Mouse (Mus musculus): ENCODE results near the gene Cnppd1. TPM values are rescaled to one million over a fixed set of nuclear protein-coding genes. Genes with fewer than 3 reads are reported as not detected.

Cnppd1 gene
- polyA plus RNA-seq, 1 experiment from 2014 or later: 35.1 TPM

GRCm38 (mm10) chr1:75179334-75180104, 37.0 kb upstream of the Cnppd1 start:
- Histone ChIP-seq H3K27ac (replicated peaks) (peak overlapping the region; percentile 81), H3K27me3 (ENCODE audit: control insufficient read depth, insufficient read depth, low read length) (no peaks in the 10 kb centered on the region), H3K9me3 (ENCODE audit: control insufficient read depth, low read length) (no peaks in the 10 kb centered on the region), H3K9ac (ENCODE audit: low read length) (peak overlapping the region; percentile 69), H3K36me3 (ENCODE audit: control insufficient read depth, insufficient read depth, low read length) (peaks cover 11% of the 10 kb centered on the region; the same call in 1 of the 2 replicates), H3K4me3 (ENCODE audit: low read depth, low read length) (peak overlapping the region; percentile 62), H3K4me1 (replicated peaks; ENCODE audit: control insufficient read depth, insufficient read depth) (peaks cover 7% of the 10 kb centered on the region; the same call in 1 of the 2 replicates), H3K4me2 (replicated peaks; ENCODE audit: low read depth) (peak overlapping the region; percentile 92)
- ATAC-seq (ENCODE audit: low FRiP score, low TSS enrichment) (peak; percentile 48), DNase-seq (ENCODE audit: low spot score) (peak; percentile 61)
- TF ChIP-seq CTCF (IDR thresholded peaks at IDR 0.05; ENCODE audit: low read depth): no peak
- no peak for TF ChIP-seq EP300 (optimal IDR thresholded peaks at IDR 0.05)
- WGBS: 7% methylated on average over 23 of the region's 23 CpGs

- H3K36me3 ChIP-seq (ENCODE audit: control insufficient read depth, insufficient read depth, low read length): peaks cover 19% of the 10 kb centered on the region; the same call in 1 of the 2 replicates
- H3K27ac ChIP-seq (replicated peaks): peak within 1 kb of the TSS; percentile 90
- no peaks in the 10 kb centered on the region for H3K9me3 ChIP-seq (ENCODE audit: control insufficient read depth, low read length)
- H3K9ac ChIP-seq (ENCODE audit: low read length): peak within 1 kb of the TSS; percentile 79
- H3K4me1 ChIP-seq (replicated peaks; ENCODE audit: control insufficient read depth, insufficient read depth): 0 out of 2 replicates have a peak, but pooled peaks cover 3% of the 10 kb centered on the region
- H3K27me3 ChIP-seq (ENCODE audit: control insufficient read depth, insufficient read depth, low read length): no peaks in the 10 kb centered on the region
- TF ChIP-seq EP300 (optimal IDR thresholded peaks at IDR 0.05): no peak
- TF ChIP-seq CTCF (IDR thresholded peaks at IDR 0.05; ENCODE audit: low read depth): no peak
- ATAC-seq (ENCODE audit: low FRiP score, low TSS enrichment) (peak; percentile 98), DNase-seq (ENCODE audit: low spot score) (peak; percentile 99)
- H3K4me2 ChIP-seq (replicated peaks; ENCODE audit: low read depth): peak within 1 kb of the TSS; percentile 65
- peak within 1 kb of the TSS; percentile 83 for H3K4me3 ChIP-seq (ENCODE audit: low read depth, low read length)
- 2% methylated on average over 58 of the region's 59 CpGs for WGBS
Measured at GRCm38 (mm10) chr1:75168472-75169464, 26.3 kb upstream of the Cnppd1 start, which contains the start of gene Zfand2b. Zfand2b (plus strand) TSS chr1:75168646.

- peak overlapping the region; percentile 79; the same call in 1 of the 2 replicates for H3K9ac ChIP-seq (ENCODE audit: low read length)
- 9% methylated on average over 7 of the region's 7 CpGs for WGBS
- peak overlapping the region; percentile 90 for H3K27ac ChIP-seq (replicated peaks)
Measured at GRCm38 (mm10) chr1:75168093-75168471, 25.6 kb upstream of the Cnppd1 start.

GRCm38 (mm10) chr1:75160256-75160617, 17.7 kb upstream of the Cnppd1 start:
- Histone ChIP-seq H3K9ac (ENCODE audit: low read length) (no peak overlapping the region), H3K4me2 (replicated peaks; ENCODE audit: low read depth) (no peak overlapping the region), H3K36me3 (ENCODE audit: control insufficient read depth, insufficient read depth, low read length) (no peaks in the 10 kb centered on the region), H3K4me1 (replicated peaks; ENCODE audit: control insufficient read depth, insufficient read depth) (no peaks in the 10 kb centered on the region), H3K27me3 (ENCODE audit: control insufficient read depth, insufficient read depth, low read length) (no peaks in the 10 kb centered on the region), H3K4me3 (ENCODE audit: low read depth, low read length) (no peak overlapping the region), H3K27ac (replicated peaks) (no peak overlapping the region), H3K9me3 (ENCODE audit: control insufficient read depth, low read length) (no peaks in the 10 kb centered on the region)
- TF ChIP-seq EP300 (optimal IDR thresholded peaks at IDR 0.05): no peak
- TF ChIP-seq CTCF (IDR thresholded peaks at IDR 0.05; ENCODE audit: low read depth): no peak
- WGBS: 81% methylated on average over 4 of the region's 4 CpGs
- DNase-seq (ENCODE audit: low spot score) (no peak), ATAC-seq (ENCODE audit: low FRiP score, low TSS enrichment) (no peak)

More at GRCm38 (mm10) chr1:75168093-75168471, 25.6 kb upstream of the Cnppd1 start:
- H3K4me1 ChIP-seq (replicated peaks; ENCODE audit: control insufficient read depth, insufficient read depth): 0 out of 2 replicates have a peak, but pooled peaks cover 3% of the 10 kb centered on the region
- DNase-seq (ENCODE audit: low spot score) (no peak), ATAC-seq (ENCODE audit: low FRiP score, low TSS enrichment) (peak; percentile 12)
- peaks cover 13% of the 10 kb centered on the region; the same call in 1 of the 2 replicates for H3K36me3 ChIP-seq (ENCODE audit: control insufficient read depth, insufficient read depth, low read length)
- H3K4me3 ChIP-seq (ENCODE audit: low read depth, low read length): peak overlapping the region; percentile 83
- no peaks in the 10 kb centered on the region for H3K9me3 ChIP-seq (ENCODE audit: control insufficient read depth, low read length)
- no peak for TF ChIP-seq CTCF (IDR thresholded peaks at IDR 0.05; ENCODE audit: low read depth)
- no peak for TF ChIP-seq EP300 (optimal IDR thresholded peaks at IDR 0.05)
- H3K27me3 ChIP-seq (ENCODE audit: control insufficient read depth, insufficient read depth, low read length): no peaks in the 10 kb centered on the region
- H3K4me2 ChIP-seq (replicated peaks; ENCODE audit: low read depth): peak overlapping the region; percentile 65

- DNase-seq (ENCODE audit: low spot score): no peak
- no peak overlapping the region for H3K27ac ChIP-seq (replicated peaks)
- whole genome bisulfite sequencing: 69% methylated on average over 5 of the region's 5 CpGs
- H3K9ac ChIP-seq (ENCODE audit: low read length): no peak overlapping the region
- no peak for ATAC-seq (ENCODE audit: low FRiP score, low TSS enrichment)
- no peak overlapping the region for H3K4me3 ChIP-seq (ENCODE audit: low read depth, low read length)
- H3K4me1 ChIP-seq (replicated peaks; ENCODE audit: control insufficient read depth, insufficient read depth): no peaks in the 10 kb centered on the region
- no peaks in the 10 kb centered on the region for H3K9me3 ChIP-seq (ENCODE audit: control insufficient read depth, low read length)
- no peak for TF ChIP-seq EP300 (optimal IDR thresholded peaks at IDR 0.05)
- TF ChIP-seq CTCF (IDR thresholded peaks at IDR 0.05; ENCODE audit: low read depth): no peak
- H3K4me2 ChIP-seq (replicated peaks; ENCODE audit: low read depth): no peak overlapping the region
- no peaks in the 10 kb centered on the region for H3K36me3 ChIP-seq (ENCODE audit: control insufficient read depth, insufficient read depth, low read length)
- no peaks in the 10 kb centered on the region for H3K27me3 ChIP-seq (ENCODE audit: control insufficient read depth, insufficient read depth, low read length)
Measured at GRCm38 (mm10) chr1:75159540-75160255, 17.2 kb upstream of the Cnppd1 start.

Data from stomach, postnatal 0 days (tissue).